Mouse (Mus musculus): ENCODE measurements around the gene Tmem30c. TPM values are rescaled to one million over a fixed set of nuclear protein-coding genes. Genes with fewer than 3 reads are reported as not detected.

The Tmem30c gene
- polyA plus RNA-seq, 1 experiment from 2014 or later = 0.06 TPM

Other genes starting within 250 kb of the Tmem30c start
- 0.18 and 0.26 TPM in 2 replicates for gene Tmem45a2, start 221.5 kb downstream of the Tmem30c start, polyA plus RNA-seq (2015; fragmentation: Nextera tagmentation; extraction: Ambion mirVana)
- gene Tomm70a, start 171.2 kb downstream of the Tmem30c start, polyA plus RNA-seq (2015; fragmentation: Nextera tagmentation; extraction: Ambion mirVana) = 44.7 and 45.7 TPM in 2 replicates
- 76.3 and 88.5 TPM in 2 replicates for gene Nit2, start 125.5 kb downstream of the Tmem30c start, polyA plus RNA-seq (2015; fragmentation: Nextera tagmentation; extraction: Ambion mirVana)
- gene Tbc1d23, start 61.4 kb downstream of the Tmem30c start, polyA plus RNA-seq (2015; fragmentation: Nextera tagmentation; extraction: Ambion mirVana) = 23.2 and 24.4 TPM in 2 replicates
- 40.1 and 42.1 TPM in 2 replicates for gene Filip1l, start 60.2 kb upstream of the Tmem30c start, polyA plus RNA-seq (2015; fragmentation: Nextera tagmentation; extraction: Ambion mirVana)

Measured in stomach, embryonic 15.5 days (tissue).